Mouse (Mus musculus): ENCODE measurements around the gene Asprv1.

GRCm38 (mm10) chr6:86669240-86669727 lies 41.3 kb downstream of the Asprv1 start:
- no peak for TF ChIP-seq CTCF (IDR thresholded peaks at IDR 0.05; ENCODE audit: low read depth)
- TF ChIP-seq EP300 (IDR thresholded peaks at IDR 0.05; ENCODE audit: low read depth), result no peak
